Mouse (Mus musculus) right cerebral cortex, postnatal 25 days (tissue): ENCODE measurements around the gene Chst1.
A peak's percentile ranks its signal among the peaks of the same experiment; 100 is the strongest.

Experiments
- DNase-seq: peaks from one replicate; pipeline ENCODE4 v3.0.0; 2022

The Chst1 gene

DNA sequence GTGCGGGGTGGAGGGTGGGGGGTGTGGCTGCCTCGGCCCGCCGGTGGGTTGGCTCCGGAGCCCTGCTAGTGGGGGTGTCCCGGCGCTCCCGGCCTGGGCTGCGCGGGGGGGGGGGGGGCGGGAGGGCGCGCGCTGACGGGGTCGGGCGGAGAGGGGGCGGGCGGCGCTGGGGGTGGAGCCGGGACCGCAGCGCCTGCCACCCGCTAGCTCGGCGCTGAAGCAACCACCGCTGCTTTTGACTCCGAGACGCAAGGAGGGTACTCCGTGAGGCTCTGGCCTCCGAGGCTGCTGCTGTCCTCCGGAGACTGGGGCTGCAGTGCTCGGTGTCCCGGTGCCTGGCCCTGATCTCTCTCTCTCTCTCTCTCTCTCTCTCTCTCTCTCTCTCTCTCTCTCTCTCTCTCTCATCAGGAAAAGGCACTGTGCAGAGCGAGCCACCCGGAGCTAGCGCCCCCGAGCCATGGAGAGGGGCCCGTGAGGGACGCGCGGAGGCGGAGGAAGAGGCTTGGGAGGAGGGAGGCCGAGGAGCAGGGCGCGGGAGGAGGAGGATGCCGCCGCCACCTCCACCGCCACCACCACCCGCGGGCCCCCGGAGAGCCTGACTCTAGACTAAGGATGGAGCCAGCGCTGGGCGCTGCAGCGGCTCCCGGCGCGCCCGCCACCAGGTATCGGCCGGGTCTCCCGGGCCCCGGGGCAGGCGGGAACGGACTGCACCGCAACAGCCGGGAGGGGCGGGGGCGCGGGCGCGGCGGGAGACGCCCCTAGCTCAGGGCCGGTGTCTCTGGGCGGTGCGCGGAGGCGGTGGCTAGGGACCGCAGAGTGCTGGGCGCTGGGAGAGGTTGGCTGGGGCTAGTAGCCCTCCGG is at the start of gene Chst1:
Chst1 (plus strand) TSS at position 221 of the 861 bp plus-strand sequence.
- peak; percentile 66 for DNase-seq

DNA sequence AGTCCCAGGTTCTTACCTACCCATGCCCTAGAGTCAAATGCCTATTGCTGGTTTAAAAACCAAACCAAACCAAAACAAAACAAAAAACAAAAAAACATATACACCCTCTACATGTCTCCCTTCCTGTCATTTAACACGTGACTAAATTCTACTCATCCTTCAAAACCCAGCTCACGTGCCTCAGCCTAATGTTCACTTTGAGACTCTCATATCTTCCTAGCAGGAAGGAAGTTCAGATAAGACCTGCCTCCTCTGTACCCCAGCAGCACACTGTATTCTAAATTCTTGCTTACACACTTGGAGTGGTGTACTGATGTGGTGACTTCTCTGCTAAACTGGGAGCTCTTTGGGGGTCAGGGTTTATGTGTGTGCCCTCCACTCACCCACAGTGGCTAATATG is 49.5 kb upstream of the Chst1 start:
- no peak for DNase-seq

- DNase-seq, result no peak
Observed at GRCm38 (mm10) chr2:92554536-92554935, 45.0 kb upstream of the Chst1 start.

GRCm38 (mm10) chr2:92562930-92563329 is 36.6 kb upstream of the Chst1 start:
- no peak for DNase-seq

- DNase-seq, result no peak
Observed at GRCm38 (mm10) chr2:92570623-92571022, 28.9 kb upstream of the Chst1 start.

DNA sequence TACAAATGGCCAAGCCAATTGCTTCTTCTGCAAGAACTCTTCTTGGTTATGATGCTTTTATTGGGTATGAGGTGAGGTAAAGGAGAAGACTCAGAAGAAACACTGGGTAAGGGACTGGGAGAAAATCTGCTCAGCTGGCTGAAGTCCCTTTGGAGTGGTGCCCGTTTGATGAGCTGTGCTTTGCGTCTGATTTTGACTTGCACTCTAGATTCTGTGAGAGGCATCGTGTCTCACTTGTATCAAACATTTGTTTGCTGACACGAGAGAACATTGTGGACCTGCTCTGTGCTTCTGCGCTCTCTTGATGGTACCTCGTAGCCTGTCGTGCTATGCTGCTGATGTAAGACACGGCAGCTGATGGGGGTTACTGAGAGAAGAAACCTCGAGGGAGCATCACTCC is 21.7 kb upstream of the Chst1 start:
- peak; percentile 28 for DNase-seq

DNA sequence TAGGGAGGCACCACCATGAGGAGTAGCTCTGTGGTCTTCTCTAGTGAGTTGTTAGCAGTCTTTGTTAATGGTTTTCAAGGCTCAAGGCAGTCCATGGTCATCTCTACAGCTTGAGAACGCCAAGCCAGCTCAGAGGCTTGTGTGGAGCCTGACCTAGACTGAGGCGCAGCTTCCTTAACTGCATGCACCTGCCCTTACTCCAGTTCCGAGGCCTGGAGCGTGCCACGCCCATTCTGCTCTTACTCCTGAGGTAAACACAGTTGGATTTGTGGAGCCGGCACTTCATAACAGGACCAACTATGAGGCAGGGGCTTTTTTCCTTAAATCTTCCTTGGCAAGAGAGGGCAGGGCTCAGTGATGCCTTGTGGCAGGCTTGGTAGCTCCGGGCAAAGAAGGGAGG is 18.2 kb upstream of the Chst1 start:
- no peak for DNase-seq

DNA sequence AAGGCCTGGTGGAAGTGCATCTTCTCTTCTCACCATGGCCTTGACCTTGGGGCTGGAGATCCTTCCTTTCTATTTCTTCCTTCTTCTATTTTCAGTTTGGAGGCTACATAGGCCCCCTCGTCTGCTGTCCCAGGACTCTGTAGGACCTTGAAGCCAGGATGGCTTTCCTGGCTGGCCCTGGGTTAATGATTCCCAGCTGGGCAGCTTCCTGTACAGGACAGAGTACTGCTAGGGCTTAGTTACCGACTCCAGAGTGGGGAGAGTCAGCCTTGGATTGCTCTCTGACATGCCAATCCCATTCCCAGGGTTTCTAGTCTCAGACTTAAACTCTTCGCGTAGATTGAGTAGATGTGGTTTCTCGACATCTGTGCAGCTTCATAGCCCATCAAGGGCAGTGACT is 16.9 kb upstream of the Chst1 start:
- DNase-seq, result no peak

GRCm38 (mm10) chr2:92587806-92588205 is 11.7 kb upstream of the Chst1 start:
- no peak for DNase-seq

GRCm38 (mm10) chr2:92594929-92595730 is 4.4 kb upstream of the Chst1 start:
- DNase-seq, result no peak

GRCm38 (mm10) chr2:92597291-92597690 is 2.2 kb upstream of the Chst1 start:
- DNase-seq, result peak; percentile 59

- no peak for DNase-seq
Observed at GRCm38 (mm10) chr2:92598941-92599486, 493 bp upstream of the Chst1 start.

DNA sequence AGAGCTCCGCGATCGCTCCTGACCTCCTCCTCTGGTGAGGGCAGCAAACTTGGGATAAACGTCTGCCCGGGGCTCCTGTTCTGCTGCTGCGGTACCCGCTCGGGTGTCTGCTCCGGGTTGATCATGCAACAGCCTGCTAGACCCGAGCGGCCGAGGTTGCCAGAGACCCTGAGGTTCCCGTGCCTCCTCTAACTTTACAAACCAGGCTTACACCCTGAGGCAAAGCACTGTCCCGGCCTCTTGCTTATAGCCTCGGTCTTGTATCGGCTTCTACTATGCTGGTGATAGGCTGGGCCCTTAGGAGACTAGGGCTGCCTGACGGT is 802 bp downstream of the Chst1 start:
- DNase-seq, result no peak

- DNase-seq, result no peak
Observed at GRCm38 (mm10) chr2:92601246-92601645, 1.7 kb downstream of the Chst1 start.

DNA sequence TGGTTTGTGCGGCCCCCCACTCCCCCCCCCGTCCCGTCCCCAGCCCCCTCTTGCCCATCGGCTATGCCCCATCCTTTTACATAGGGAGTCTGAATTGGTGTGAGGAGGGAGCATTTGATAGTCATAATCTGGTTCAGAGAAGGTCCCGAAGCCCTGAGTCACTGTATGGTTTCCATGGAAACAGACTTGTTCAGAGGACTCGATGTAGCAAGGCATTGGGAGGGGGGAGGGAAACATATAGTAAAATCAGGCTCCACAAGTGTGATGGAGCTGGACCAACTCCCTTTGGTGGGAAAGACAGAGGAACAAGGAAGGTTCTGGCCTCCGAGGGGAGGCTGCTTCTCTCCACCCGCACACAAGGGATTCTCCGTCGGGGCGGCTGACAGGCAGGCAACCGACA is 2.6 kb downstream of the Chst1 start:
- DNase-seq, result no peak

DNA sequence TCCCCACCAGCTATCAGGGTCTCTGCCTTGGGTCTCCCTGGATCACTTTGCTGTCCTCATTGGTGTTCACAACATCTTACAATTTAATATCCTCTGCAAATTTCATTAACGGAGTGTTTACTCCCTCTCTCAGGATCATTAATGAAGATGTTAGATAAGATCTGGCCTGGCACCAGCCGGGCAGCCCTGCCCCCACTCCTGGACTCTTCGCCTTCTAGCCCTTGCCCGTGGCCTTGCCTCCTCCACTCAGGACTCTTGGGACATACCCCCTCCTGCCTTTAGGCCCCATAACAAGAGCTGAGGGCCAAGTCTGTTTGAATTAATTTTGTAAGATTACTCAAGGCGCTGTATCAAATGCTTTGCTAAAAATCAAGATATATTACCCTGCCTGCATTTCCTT is 4.1 kb downstream of the Chst1 start:
- no peak for DNase-seq

GRCm38 (mm10) chr2:92604565-92604964 is 5.1 kb downstream of the Chst1 start:
- DNase-seq, result no peak

DNA sequence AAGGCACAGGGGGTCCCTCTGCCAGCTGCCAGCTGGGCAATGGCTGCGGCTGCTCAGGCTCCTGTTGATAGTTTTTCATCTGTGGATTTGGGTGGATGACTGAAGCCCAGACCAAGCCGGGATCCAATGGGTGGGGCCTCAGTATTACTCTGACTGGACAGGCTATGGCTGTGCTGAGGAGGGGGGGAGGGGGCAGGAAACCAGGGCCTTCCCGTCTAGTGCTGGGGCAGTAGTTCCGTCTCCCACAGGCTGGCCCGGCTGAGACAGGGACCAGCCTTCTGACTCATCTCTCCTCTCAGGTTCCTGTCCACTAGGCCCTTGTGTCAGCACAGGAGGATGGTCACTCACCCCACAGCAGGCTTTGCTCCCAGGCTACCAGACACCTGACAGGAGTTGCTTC is 6.5 kb downstream of the Chst1 start:
- DNase-seq, result no peak

DNA sequence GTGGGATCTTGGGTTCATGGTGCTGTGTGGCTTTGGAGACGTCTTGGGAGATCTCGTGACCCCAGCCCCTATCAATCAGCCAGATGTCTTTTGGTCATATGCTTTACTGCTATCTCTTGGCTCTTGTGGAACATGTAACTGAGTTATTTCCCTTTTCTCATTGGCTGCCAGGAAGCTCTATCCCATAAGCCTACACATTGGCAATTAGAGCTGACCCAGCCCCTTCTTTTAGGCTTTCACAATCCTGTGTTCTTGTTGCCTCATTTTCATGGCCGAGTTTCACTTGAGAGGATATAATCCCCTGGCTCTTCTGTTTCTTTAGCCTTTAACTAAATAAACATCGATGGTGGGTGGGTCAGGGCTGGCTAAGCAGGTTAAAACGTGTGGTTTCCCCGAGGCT is 7.6 kb downstream of the Chst1 start:
- no peak for DNase-seq

DNA sequence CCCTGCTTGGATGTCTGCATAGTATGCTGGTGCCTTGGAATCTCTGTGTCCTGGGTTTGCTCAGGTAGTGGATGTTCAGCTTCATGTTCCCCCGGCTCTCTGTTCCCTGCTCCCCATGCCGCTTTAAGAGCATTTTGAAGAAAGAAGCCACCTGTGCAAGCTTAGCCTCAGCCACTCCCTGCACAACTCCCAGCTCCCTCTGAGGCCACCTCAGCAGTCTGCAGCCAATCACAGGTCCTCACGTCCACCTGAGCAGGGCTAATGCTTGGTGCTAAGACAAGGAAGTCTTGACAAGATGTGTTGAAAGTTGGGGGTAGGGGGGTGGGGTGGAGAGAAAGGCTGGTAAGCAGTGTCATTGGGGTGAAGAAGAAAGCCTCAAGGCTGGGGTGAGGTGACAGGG is 8.1 kb downstream of the Chst1 start:
- no peak for DNase-seq

DNA sequence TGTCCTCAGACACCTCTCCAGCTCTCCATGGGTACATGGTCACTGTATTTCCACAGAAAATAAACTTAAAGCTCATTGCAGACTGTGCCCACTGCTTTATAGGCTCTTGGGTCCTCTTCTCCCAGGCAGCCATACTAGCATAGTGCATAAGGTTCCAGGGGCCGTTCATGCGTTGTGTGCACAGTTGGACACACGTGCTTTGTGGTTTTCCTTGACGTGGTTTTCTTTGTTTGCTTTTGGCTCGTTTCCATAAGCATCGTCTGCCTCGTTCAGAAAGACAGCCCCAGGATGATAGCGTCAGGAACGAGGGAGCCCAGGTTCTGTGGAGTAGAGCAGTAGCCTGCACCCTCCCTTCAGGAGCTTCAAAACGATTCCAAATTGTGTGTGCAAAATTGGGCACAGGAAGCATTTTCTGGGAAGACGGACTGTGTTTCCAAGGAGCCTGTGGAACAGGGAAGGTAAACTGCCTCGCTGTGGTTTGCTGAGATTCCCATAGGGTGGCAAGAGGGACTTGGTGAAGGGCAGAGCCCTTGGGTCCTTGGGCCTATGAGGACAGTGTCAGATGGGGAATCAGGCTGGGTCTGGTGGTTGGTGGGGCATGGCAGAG is 8.6 kb downstream of the Chst1 start:
- no peak for DNase-seq

- no peak for DNase-seq
Observed at GRCm38 (mm10) chr2:92608810-92609581, 9.5 kb downstream of the Chst1 start.
